Mouse (Mus musculus): ENCODE data around the gene Hdac4.

DNA sequence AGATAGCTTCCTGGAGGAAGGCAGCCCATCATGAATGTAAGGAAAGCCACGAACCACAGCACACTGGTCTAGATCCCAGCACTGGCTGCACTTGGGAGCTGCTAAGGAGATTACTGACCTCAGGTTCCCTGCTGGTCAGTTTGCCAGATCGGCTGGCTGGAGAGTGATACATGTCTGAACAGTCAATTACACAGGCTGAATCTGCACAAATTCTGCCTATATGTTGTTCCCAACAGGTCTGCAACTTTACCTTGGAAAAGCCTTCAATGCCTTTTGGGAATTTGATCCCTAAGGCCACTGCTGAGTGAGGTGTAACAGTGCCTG, 189.9 kb downstream of the Hdac4 start:
- no peak for TF ChIP-seq CTCF (IDR thresholded peaks at IDR 0.05; ENCODE audit: low read depth, low read length)
- no peak for TF ChIP-seq POLR2A (IDR thresholded peaks at IDR 0.05; ENCODE audit: borderline replicate concordance, low read depth, low read length)

Data from bone marrow macrophage, adult 2 months (primary cell).